Mouse (Mus musculus) heart, adult 2 months (tissue): ENCODE results near the gene Srrd. TPM values are rescaled to one million over a fixed set of nuclear protein-coding genes. Genes with fewer than 3 reads are reported as not detected.

Source experiments
- DNase-seq, 2 experiments: peaks; one replicate each; pipeline ENCODE4 v3.0.0; 2021
- H3K27ac ChIP-seq: fragments of 200-600 bp; 2 replicates; pipeline ENCODE4 v1.8.1; 2022
- H3K27me3 ChIP-seq: fragments of 200-500 bp; 2 replicates; pipeline ENCODE4 v1.6.1; 2012; ENCODE audit warnings: mild to moderate bottlenecking, low read length, inconsistent platforms, mixed read lengths; ENCODE audit not compliant: control insufficient read depth, insufficient read depth
- H3K36me3 ChIP-seq: fragments of 200-500 bp; 2 replicates; pipeline ENCODE4 v1.6.1; 2012; ENCODE audit warnings: low read length, inconsistent platforms; ENCODE audit not compliant: control insufficient read depth, insufficient read depth
- H3K4me1 ChIP-seq: fragments of 200-500 bp; 2 replicates; pipeline ENCODE4 v1.6.1; 2011; ENCODE audit warnings: low read length; ENCODE audit not compliant: control insufficient read depth, insufficient read depth
- H3K4me3 ChIP-seq: fragments of 200-600 bp; 2 replicates; pipeline ENCODE4 v1.8.1; 2022
- H3K79me2 ChIP-seq: fragments of 200-500 bp; replicated peaks from 2 replicates; pipeline ENCODE4 v1.6.1; 2012; ENCODE audit warnings: mild to moderate bottlenecking, inconsistent platforms, low read length, moderate library complexity, mixed read lengths; ENCODE audit not compliant: control insufficient read depth, insufficient read depth
- H3K9ac ChIP-seq: fragments of 200-500 bp; 2 replicates; pipeline ENCODE4 v1.6.1; 2012; ENCODE audit warnings: low read depth, mild to moderate bottlenecking, control low read depth, inconsistent platforms, low read length, mixed read lengths
- CTCF ChIP-seq: fragments of 200-600 bp; IDR thresholded peaks from 2 replicates; pipeline ENCODE4 v1.8.1; 2022; ENCODE audit warnings: antibody characterized with exemption, mild to moderate bottlenecking, moderate library complexity
- EP300 ChIP-seq: fragments of 200-500 bp; IDR thresholded peaks from 2 replicates; pipeline ENCODE4 v1.6.1; 2011; ENCODE audit warnings: low read depth, low read length, control low read depth; ENCODE audit not compliant: insufficient read depth
- POLR2A ChIP-seq: fragments of 200-500 bp; IDR thresholded peaks from 2 replicates; pipeline ENCODE4 v1.6.1; 2011; ENCODE audit warnings: mild to moderate bottlenecking, low read depth, low read length, control low read depth; ENCODE audit not compliant: insufficient read depth
- WGBS: fragments of 180-500 bp; shearing (Covaris S2); methylation state at CpG from one replicate; pipeline ENCODE4 v1.1.7; 2018; 5-methylcytosine and 5-hydroxymethylcytosine counted together
- intact Hi-C: fragments of 180-260 bp; cut with DNase I; formaldehyde crosslinking; loops from one replicate; pipeline ENCODE4 v1.15.1; 2025
- long read RNA-seq: library from polyadenylated mRNA; stranded (forward); transcript quantifications from one replicate; pipeline ENCODE4 v2.0.0, GENCODE M21; 2021
- polyA plus RNA-seq: library from polyadenylated mRNA; depleted of rRNA; stranded (reverse); fragments of >200 nt; gene quantifications from 2 replicates; pipeline ENCODE4 v1.2.3, GENCODE M21; 2012; rRNA removed
- total RNA-seq, 2 experiments: library from RNA; stranded (reverse); gene quantifications; 2 replicates each; pipeline ENCODE4 v1.2.3; 2021

Srrd gene
- total RNA-seq, result 1 to 10 TPM; 6.5 to 7.3 TPM
- polyA plus RNA-seq, result 23.4 and 28.4 TPM in 2 replicates
- long read RNA-seq, partial matches to known transcripts, result 4 of 8 reads
- long read RNA-seq, other reads (novel, unspliced or antisense), result 3 of 8 reads

- peak within 1 kb of the TSS; percentile 94 for H3K4me3 ChIP-seq
- peak within 1 kb of the TSS; percentile 91 for H3K9ac ChIP-seq
- peak within 1 kb of the TSS; percentile 80 for H3K27ac ChIP-seq
- no peaks in the 10 kb centered on the region for H3K27me3 ChIP-seq
- peaks cover 3% of the 10 kb centered on the region for H3K4me1 ChIP-seq
- DNase-seq, result peak; percentile 89 to 94
- 3% methylated on average over 55 of the region's 64 CpGs for WGBS
- intact Hi-C loops, result loop anchor here (1.0 to 5.0 kb wide), 2 partner anchors 16 to 85 kb away; partner anchors contain the start of gene Tfip11
- no peaks in the 10 kb centered on the region for H3K79me2 ChIP-seq
- no peaks in the 10 kb centered on the region for H3K36me3 ChIP-seq
- TF ChIP-seq EP300, result no peak
- TF ChIP-seq CTCF, result peak; percentile 33
- peak; percentile 53; the same call in 1 of the 2 replicates for TF ChIP-seq POLR2A
These were observed at the start of gene Srrd, which contains the start of gene Hps4 for GRCm38 (mm10) chr5:112342463-112343204. Gene Srrd, minus strand, starts transcription at chr5:112343040. Gene Hps4, plus strand, starts transcription at chr5:112343083.

GRCm38 (mm10) chr5:112391676-112392323, 49.0 kb upstream of the Srrd start:
- DNase-seq, result no peak
- TF ChIP-seq POLR2A, result no peak
- no peak for TF ChIP-seq EP300
- no peak for TF ChIP-seq CTCF
- peaks cover 15% of the 10 kb centered on the region for H3K27me3 ChIP-seq
- H3K36me3 ChIP-seq, result no peaks in the 10 kb centered on the region
- WGBS, result 54% methylated on average over 27 of the region's 27 CpGs
- no peak overlapping the region for H3K9ac ChIP-seq
- no peak overlapping the region for H3K4me3 ChIP-seq
- H3K79me2 ChIP-seq, result no peaks in the 10 kb centered on the region
- no peak overlapping the region for H3K27ac ChIP-seq
- intact Hi-C loops, result no loop called here
- H3K4me1 ChIP-seq, result no peaks in the 10 kb centered on the region

GRCm38 (mm10) chr5:112391002-112391401, 48.2 kb upstream of the Srrd start:
- no peak for TF ChIP-seq EP300
- Histone ChIP-seq H3K4me3 (no peak overlapping the region), H3K4me1 (no peaks in the 10 kb centered on the region), H3K27me3 (peaks cover 15% of the 10 kb centered on the region), H3K9ac (no peak overlapping the region), H3K79me2 (no peaks in the 10 kb centered on the region), H3K36me3 (no peaks in the 10 kb centered on the region), H3K27ac (no peak overlapping the region)
- DNase-seq, result no peak
- WGBS, result 39% methylated on average over 16 of the region's 16 CpGs
- intact Hi-C loops, result no loop called here

GRCm38 (mm10) chr5:112389352-112389751, 46.5 kb upstream of the Srrd start:
- intact Hi-C loops, result no loop called here
- Histone ChIP-seq H3K36me3 (no peaks in the 10 kb centered on the region), H3K9ac (no peak overlapping the region), H3K79me2 (no peaks in the 10 kb centered on the region), H3K4me3 (no peak overlapping the region), H3K27me3 (peaks cover 10% of the 10 kb centered on the region), H3K27ac (no peak overlapping the region), H3K4me1 (no peaks in the 10 kb centered on the region)
- DNase-seq, result no peak
- TF ChIP-seq POLR2A (no peak), CTCF (no peak), EP300 (no peak)
- WGBS, result 80% methylated on average over 9 of the region's 9 CpGs

GRCm38 (mm10) chr5:112385973-112386372, 43.1 kb upstream of the Srrd start:
- Histone ChIP-seq H3K4me3 (no peak overlapping the region), H3K9ac (no peak overlapping the region), H3K4me1 (peaks cover 2% of the 10 kb centered on the region; the same call in 1 of the 2 replicates), H3K27me3 (peaks cover 2% of the 10 kb centered on the region; the same call in 1 of the 2 replicates), H3K27ac (no peak overlapping the region), H3K36me3 (no peaks in the 10 kb centered on the region), H3K79me2 (no peaks in the 10 kb centered on the region)
- intact Hi-C loops, result no loop called here
- WGBS, result 68% methylated on average over 2 of the region's 2 CpGs
- no peak for TF ChIP-seq CTCF
- no peak for TF ChIP-seq EP300
- TF ChIP-seq POLR2A, result no peak
- no peak for DNase-seq
